Mouse (Mus musculus): ENCODE data around the gene Map1lc3a.

Map1lc3a gene

GRCm38 (mm10) chr2:155276195-155276594, at the start of gene Map1lc3a:
Gene Map1lc3a (plus strand): TSS chr2:155276297.
- DNase-seq = peak; percentile 88 to 92

- DNase-seq = no peak
These were observed 40.2 kb upstream of the Map1lc3a start for GRCm38 (mm10) chr2:155235746-155236361.

GRCm38 (mm10) chr2:155236362-155236992, 39.6 kb upstream of the Map1lc3a start, which contains the start of gene Dynlrb1:
Gene Dynlrb1 (plus strand): TSS chr2:155236533.
- peak; percentile 90 to 99 for DNase-seq

GRCm38 (mm10) chr2:155237276-155237675, 38.8 kb upstream of the Map1lc3a start:
- no peak for DNase-seq

- DNase-seq = peak in 1 of 2 experiments; percentile 32
These were observed 35.2 kb upstream of the Map1lc3a start for GRCm38 (mm10) chr2:155240915-155241314.

- DNase-seq = no peak
These were observed 33.7 kb upstream of the Map1lc3a start for GRCm38 (mm10) chr2:155242296-155242855.

GRCm38 (mm10) chr2:155246231-155246630, 29.9 kb upstream of the Map1lc3a start:
- no peak for DNase-seq

GRCm38 (mm10) chr2:155248206-155248605, 27.9 kb upstream of the Map1lc3a start:
- DNase-seq = no peak

GRCm38 (mm10) chr2:155248718-155249117, 27.4 kb upstream of the Map1lc3a start:
- DNase-seq = no peak

GRCm38 (mm10) chr2:155249588-155249987, 26.5 kb upstream of the Map1lc3a start:
- no peak for DNase-seq

GRCm38 (mm10) chr2:155265526-155265925, 10.6 kb upstream of the Map1lc3a start:
- DNase-seq = no peak

- DNase-seq = no peak
These were observed 9.2 kb upstream of the Map1lc3a start for GRCm38 (mm10) chr2:155266896-155267295.

- DNase-seq = no peak
These were observed 4.1 kb upstream of the Map1lc3a start for GRCm38 (mm10) chr2:155271957-155272356.

GRCm38 (mm10) chr2:155272396-155273170, 3.5 kb upstream of the Map1lc3a start:
- DNase-seq = no peak

- DNase-seq = no peak
These were observed 2.5 kb upstream of the Map1lc3a start for GRCm38 (mm10) chr2:155273603-155274002.

GRCm38 (mm10) chr2:155276621-155277175, 601 bp downstream of the Map1lc3a start:
- peak; percentile 46 to 59 for DNase-seq

- no peak for DNase-seq
These were observed 1.6 kb downstream of the Map1lc3a start for GRCm38 (mm10) chr2:155277721-155278120.

GRCm38 (mm10) chr2:155278361-155278760, 2.3 kb downstream of the Map1lc3a start:
- no peak for DNase-seq

GRCm38 (mm10) chr2:155279163-155279562, 3.1 kb downstream of the Map1lc3a start:
- DNase-seq = no peak

GRCm38 (mm10) chr2:155280116-155280515, 4.0 kb downstream of the Map1lc3a start:
- DNase-seq = no peak

GRCm38 (mm10) chr2:155283793-155284192, 7.7 kb downstream of the Map1lc3a start:
- DNase-seq = no peak

GRCm38 (mm10) chr2:155284647-155285046, 8.6 kb downstream of the Map1lc3a start:
- no peak for DNase-seq

- no peak for DNase-seq
These were observed 9.6 kb downstream of the Map1lc3a start for GRCm38 (mm10) chr2:155285744-155286143.

Measured in spleen, adult 18-20 months (tissue).